ENCODE assay signal across 13 mouse cellular contexts in the genomic region with DNA sequence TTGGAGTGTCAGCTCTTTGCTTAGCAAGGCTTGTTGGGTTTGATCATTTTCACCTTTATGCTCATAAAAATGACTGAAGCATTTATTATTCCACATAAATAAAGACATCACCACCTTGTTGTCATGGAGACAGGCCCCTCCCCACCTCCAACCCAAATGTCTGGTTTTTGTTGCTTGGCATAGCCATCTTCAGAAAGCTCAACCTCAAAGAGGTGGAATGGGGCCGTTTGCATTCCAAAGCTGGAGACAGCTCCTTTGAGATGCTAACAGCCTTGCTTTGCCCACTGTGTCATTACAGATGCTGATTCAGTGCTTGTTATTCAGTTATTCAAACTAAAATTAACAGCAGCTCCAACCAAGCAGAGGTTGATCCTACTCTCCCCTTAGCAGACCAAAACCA.
"Had no signal": no experiment of that assay in that cellular context is flagged by ENCODE, and none has a peak within 500 bp of the region (broad histone marks: within the 10 kb centered on the region; RNA-seq: fewer than 3 reads in every experiment).

No protein-coding gene starts in this region.

- H3K27me3 ChIP-seq: limb, embryonic 12.5 days; midbrain, embryonic 15.5 days had no signal

- H3K9me3 ChIP-seq: midbrain, embryonic 15.5 days had no signal

- ATAC-seq: midbrain, embryonic 15.5 days had no signal

- H3K36me3 ChIP-seq: limb, embryonic 12.5 days; midbrain, embryonic 15.5 days had no signal

- H3K9ac ChIP-seq: limb, embryonic 12.5 days; liver, embryonic 14.5 days; midbrain, embryonic 15.5 days had no signal

- H3K4me3 ChIP-seq: left cerebral cortex, adult 2 months; limb, embryonic 12.5 days; midbrain, embryonic 15.5 days had no signal

- H3K27ac ChIP-seq: kidney, postnatal 0 days; left cerebral cortex, adult 2 months; limb, embryonic 12.5 days; liver, embryonic 14.5 days; midbrain, embryonic 15.5 days; stomach, postnatal 0 days had no signal

- H3K4me1 ChIP-seq: midbrain, embryonic 15.5 days had no signal

- DNase-seq: kidney, adult 11 months; kidney, adult 9 months; kidney, postnatal 36 days; liver; lung, adult 18-20 months; lung, postnatal 36 days; thymus, postnatal 4 days had no signal

- H3K4me2 ChIP-seq: limb, embryonic 12.5 days; midbrain, embryonic 15.5 days had no signal
